Mouse (Mus musculus): Measurements from ENCODE around the gene Rnase9. TPM values are rescaled to one million over a fixed set of nuclear protein-coding genes. Genes with fewer than 3 reads are reported as not detected.

Gene Rnase9
- polyA plus RNA-seq, 1 experiment from 2014 or later = not detected

DNA sequence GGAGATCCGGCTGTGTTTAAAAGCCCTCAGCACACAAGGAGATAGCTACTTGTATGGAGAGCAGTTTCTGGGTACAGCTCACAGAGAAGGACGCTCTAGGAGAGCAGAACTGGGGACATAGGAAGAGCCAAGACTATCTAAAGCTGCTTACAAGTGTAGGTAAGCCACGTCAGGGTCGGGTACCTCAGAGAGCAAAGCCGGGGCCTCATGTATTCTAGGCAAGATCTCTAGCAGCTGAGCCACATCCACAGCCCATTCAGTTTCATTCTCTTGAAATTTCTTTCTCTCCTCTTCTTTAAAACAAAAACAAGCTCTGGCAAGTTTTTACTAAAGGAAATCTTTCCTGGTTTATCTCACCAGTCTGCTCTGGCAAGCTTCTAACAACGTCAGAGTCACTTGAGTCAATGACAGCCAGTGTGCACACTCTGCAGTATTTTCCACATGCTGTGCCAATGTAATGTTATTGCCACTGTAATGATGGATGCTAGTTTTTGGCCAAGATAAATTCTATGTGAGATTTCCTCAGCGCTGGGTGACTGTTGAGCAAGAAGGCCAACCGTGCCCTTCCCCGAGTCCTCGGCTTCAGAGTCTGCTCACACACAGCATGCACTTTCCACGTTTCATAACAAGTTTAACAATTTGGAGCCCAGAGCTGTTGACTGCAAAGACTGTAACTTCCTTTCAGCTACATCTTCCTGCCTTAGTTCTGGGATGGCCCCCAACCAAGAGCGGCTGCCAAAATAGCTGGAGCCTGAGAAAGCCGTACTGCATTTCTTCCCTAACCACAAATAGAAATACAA, 33.6 kb downstream of the Rnase9 start:
- no peak overlapping the region for H3K27ac ChIP-seq (ENCODE audit: low read depth, low read length)
- H3K9me3 ChIP-seq (ENCODE audit: control insufficient read depth, low read length) = no peaks in the 10 kb centered on the region
- no peak for ATAC-seq (ENCODE audit: insufficient read depth, low FRiP score, low TSS enrichment)
- WGBS = 84% methylated on average over 13 of the region's 13 CpGs
- H3K27me3 ChIP-seq (ENCODE audit: control insufficient read depth, insufficient read depth, low read length) = no peaks in the 10 kb centered on the region
- DNase-seq (ENCODE audit: low spot score) = no peak
- H3K4me3 ChIP-seq (ENCODE audit: low read depth, low read length) = no peak overlapping the region
- H3K9ac ChIP-seq (ENCODE audit: low read length) = no peak overlapping the region
- no peak overlapping the region for H3K4me2 ChIP-seq (ENCODE audit: low read depth)
- H3K4me1 ChIP-seq (ENCODE audit: control insufficient read depth, insufficient read depth, low read length) = no peaks in the 10 kb centered on the region
- H3K36me3 ChIP-seq (ENCODE audit: control insufficient read depth, insufficient read depth, low read length) = no peaks in the 10 kb centered on the region

DNA sequence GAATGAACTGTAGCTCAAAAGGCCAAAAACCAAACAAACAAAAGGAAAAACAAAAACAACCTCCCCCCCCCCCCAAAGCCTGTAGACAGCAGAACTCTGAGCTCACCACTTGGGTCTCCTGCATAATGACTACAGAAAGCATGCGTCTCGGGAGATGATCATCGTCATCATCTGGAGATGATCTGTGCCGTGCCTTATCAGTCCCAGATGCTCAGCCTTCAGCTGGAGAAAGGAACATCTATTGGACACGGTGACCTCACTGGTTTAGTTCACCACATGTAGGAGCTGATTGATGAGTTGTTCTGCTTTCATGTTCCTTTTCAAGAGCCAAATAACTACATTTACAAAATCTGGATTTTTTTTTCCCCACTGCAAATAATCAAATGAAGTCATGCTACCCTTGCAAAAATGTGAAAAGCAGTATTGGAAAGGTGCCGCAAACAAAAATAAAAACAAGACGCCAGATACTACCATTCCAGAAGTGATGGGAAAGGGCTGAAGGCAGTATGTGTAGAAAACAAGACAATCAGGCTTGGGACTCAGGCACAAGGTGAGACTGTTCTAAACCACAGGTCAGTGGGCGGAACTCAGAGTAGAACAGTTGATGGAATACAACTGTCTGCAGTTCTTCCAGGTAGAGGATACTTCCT, 34.4 kb downstream of the Rnase9 start, which contains the start of gene Rnase10:
Gene Rnase10 (plus strand): TSS at position 600 of the 650 bp plus-strand sequence.
- no peak within 1 kb of the TSS for H3K9ac ChIP-seq (ENCODE audit: low read length)
- DNase-seq (ENCODE audit: low spot score) (no peak), ATAC-seq (ENCODE audit: insufficient read depth, low FRiP score, low TSS enrichment) (no peak)
- no peaks in the 10 kb centered on the region for H3K36me3 ChIP-seq (ENCODE audit: control insufficient read depth, insufficient read depth, low read length)
- no peaks in the 10 kb centered on the region for H3K4me1 ChIP-seq (ENCODE audit: control insufficient read depth, insufficient read depth, low read length)
- H3K4me2 ChIP-seq (ENCODE audit: low read depth) = no peak within 1 kb of the TSS
- H3K4me3 ChIP-seq (ENCODE audit: low read depth, low read length) = no peak within 1 kb of the TSS
- H3K27ac ChIP-seq (ENCODE audit: low read depth, low read length) = no peak within 1 kb of the TSS
- WGBS = 87% methylated on average over 8 of the region's 8 CpGs
- H3K27me3 ChIP-seq (ENCODE audit: control insufficient read depth, insufficient read depth, low read length) = no peaks in the 10 kb centered on the region
- no peaks in the 10 kb centered on the region for H3K9me3 ChIP-seq (ENCODE audit: control insufficient read depth, low read length)

GRCm38 (mm10) chr14:50997999-50998666, 43.5 kb downstream of the Rnase9 start:
- Histone ChIP-seq H3K4me2 (ENCODE audit: low read depth) (no peak overlapping the region), H3K27me3 (ENCODE audit: control insufficient read depth, insufficient read depth, low read length) (no peaks in the 10 kb centered on the region), H3K36me3 (ENCODE audit: control insufficient read depth, insufficient read depth, low read length) (no peaks in the 10 kb centered on the region), H3K9me3 (ENCODE audit: control insufficient read depth, low read length) (no peaks in the 10 kb centered on the region), H3K4me1 (ENCODE audit: control insufficient read depth, insufficient read depth, low read length) (no peaks in the 10 kb centered on the region), H3K27ac (ENCODE audit: low read depth, low read length) (no peak overlapping the region), H3K4me3 (ENCODE audit: low read depth, low read length) (no peak overlapping the region), H3K9ac (ENCODE audit: low read length) (no peak overlapping the region)
- ATAC-seq (ENCODE audit: insufficient read depth, low FRiP score, low TSS enrichment) (no peak), DNase-seq (ENCODE audit: low spot score) (no peak)
- 92% methylated on average over 2 of the region's 2 CpGs for WGBS

- WGBS = 77% methylated on average over 3 of the region's 3 CpGs
- DNase-seq (ENCODE audit: low spot score) (no peak), ATAC-seq (ENCODE audit: insufficient read depth, low FRiP score, low TSS enrichment) (no peak)
- no peak overlapping the region for H3K27ac ChIP-seq (ENCODE audit: low read depth, low read length)
- H3K9me3 ChIP-seq (ENCODE audit: control insufficient read depth, low read length) = no peaks in the 10 kb centered on the region
- no peaks in the 10 kb centered on the region for H3K27me3 ChIP-seq (ENCODE audit: control insufficient read depth, insufficient read depth, low read length)
- H3K4me1 ChIP-seq (ENCODE audit: control insufficient read depth, insufficient read depth, low read length) = no peaks in the 10 kb centered on the region
- no peak overlapping the region for H3K4me3 ChIP-seq (ENCODE audit: low read depth, low read length)
- no peak overlapping the region for H3K9ac ChIP-seq (ENCODE audit: low read length)
- H3K4me2 ChIP-seq (ENCODE audit: low read depth) = no peak overlapping the region
- H3K36me3 ChIP-seq (ENCODE audit: control insufficient read depth, insufficient read depth, low read length) = no peaks in the 10 kb centered on the region
These were observed 44.6 kb downstream of the Rnase9 start for GRCm38 (mm10) chr14:50997088-50997487.

GRCm38 (mm10) chr14:50991037-50991436, 50.6 kb downstream of the Rnase9 start:
- 87% methylated on average over 3 of the region's 3 CpGs for WGBS
- no peak overlapping the region for H3K27ac ChIP-seq (ENCODE audit: low read depth, low read length)
- ATAC-seq (ENCODE audit: insufficient read depth, low FRiP score, low TSS enrichment) (no peak), DNase-seq (ENCODE audit: low spot score) (no peak)
- H3K9me3 ChIP-seq (ENCODE audit: control insufficient read depth, low read length) = no peaks in the 10 kb centered on the region
- no peak overlapping the region for H3K4me2 ChIP-seq (ENCODE audit: low read depth)
- no peak overlapping the region for H3K9ac ChIP-seq (ENCODE audit: low read length)
- no peaks in the 10 kb centered on the region for H3K27me3 ChIP-seq (ENCODE audit: control insufficient read depth, insufficient read depth, low read length)
- no peak overlapping the region for H3K4me3 ChIP-seq (ENCODE audit: low read depth, low read length)
- no peaks in the 10 kb centered on the region for H3K36me3 ChIP-seq (ENCODE audit: control insufficient read depth, insufficient read depth, low read length)
- H3K4me1 ChIP-seq (ENCODE audit: control insufficient read depth, insufficient read depth, low read length) = no peaks in the 10 kb centered on the region

Other genes with a start within 250 kb of the Rnase9 start
- not detected in 2 replicates for gene Ccnb1ip1, start 234.1 kb downstream of the Rnase9 start, polyA plus RNA-seq (2014; fragmentation: Nextera tagmentation; extraction: Ambion mirVana)
- 62.6 and 65.2 TPM in 2 replicates for gene Parp2, start 234.0 kb downstream of the Rnase9 start, polyA plus RNA-seq (2014; fragmentation: Nextera tagmentation; extraction: Ambion mirVana)
- 4.9 TPM in 2 replicates for gene Tep1, start 171.3 kb downstream of the Rnase9 start, polyA plus RNA-seq (2014; fragmentation: Nextera tagmentation; extraction: Ambion mirVana)
- 0.17 and 0.28 TPM in 2 replicates for gene Klhl33, start 144.4 kb downstream of the Rnase9 start, polyA plus RNA-seq (2014; fragmentation: Nextera tagmentation; extraction: Ambion mirVana)
- gene Osgep, start 117.0 kb downstream of the Rnase9 start, polyA plus RNA-seq (2014; fragmentation: Nextera tagmentation; extraction: Ambion mirVana) = 164 and 172 TPM in 2 replicates
- 330 and 340 TPM in 2 replicates for gene Apex1, start 116.9 kb downstream of the Rnase9 start, polyA plus RNA-seq (2014; fragmentation: Nextera tagmentation; extraction: Ambion mirVana)
- gene Pip4p1, start 111.0 kb downstream of the Rnase9 start, polyA plus RNA-seq (2014; fragmentation: Nextera tagmentation; extraction: Ambion mirVana) = 59.4 and 68.4 TPM in 2 replicates
- 55.9 and 56.5 TPM in 2 replicates for gene Pnp, start 110.8 kb downstream of the Rnase9 start, polyA plus RNA-seq (2014; fragmentation: Nextera tagmentation; extraction: Ambion mirVana)
- gene Gm49342, start 97.4 kb downstream of the Rnase9 start, polyA plus RNA-seq (2014; fragmentation: Nextera tagmentation; extraction: Ambion mirVana) = not detected in 2 replicates
- gene Pnp2, start 85.9 kb downstream of the Rnase9 start, polyA plus RNA-seq (2014; fragmentation: Nextera tagmentation; extraction: Ambion mirVana) = 0.30 and 0.68 TPM in 2 replicates
- gene Rnase10, start 34.1 kb downstream of the Rnase9 start, polyA plus RNA-seq (2014; fragmentation: Nextera tagmentation; extraction: Ambion mirVana) = not detected in 2 replicates
- gene Rnase11, start 8.3 kb upstream of the Rnase9 start, polyA plus RNA-seq (2014; fragmentation: Nextera tagmentation; extraction: Ambion mirVana) = not detected in 2 replicates
- gene Rnase12, start 15.8 kb upstream of the Rnase9 start, polyA plus RNA-seq (2014; fragmentation: Nextera tagmentation; extraction: Ambion mirVana) = not detected in 2 replicates
- gene Olfr750, start 32.6 kb upstream of the Rnase9 start, polyA plus RNA-seq (2014; fragmentation: Nextera tagmentation; extraction: Ambion mirVana) = not detected in 2 replicates
- 12.3 and 12.7 TPM in 2 replicates for gene Rnase4, start 49.2 kb upstream of the Rnase9 start, polyA plus RNA-seq (2014; fragmentation: Nextera tagmentation; extraction: Ambion mirVana)
- gene Ang, start 49.3 kb upstream of the Rnase9 start, polyA plus RNA-seq (2014; fragmentation: Nextera tagmentation; extraction: Ambion mirVana) = 2.2 TPM in 2 replicates
- gene Eddm3b, start 72.6 kb upstream of the Rnase9 start, polyA plus RNA-seq (2014; fragmentation: Nextera tagmentation; extraction: Ambion mirVana) = not detected in 2 replicates
- gene Rnase6, start 82.0 kb upstream of the Rnase9 start, polyA plus RNA-seq (2014; fragmentation: Nextera tagmentation; extraction: Ambion mirVana) = 0.22 and 0.57 TPM in 2 replicates
- gene Rnase1, start 104.9 kb upstream of the Rnase9 start, polyA plus RNA-seq (2014; fragmentation: Nextera tagmentation; extraction: Ambion mirVana) = 0.24 and 0.58 TPM in 2 replicates
- gene Rnase2b, start 120.4 kb upstream of the Rnase9 start, polyA plus RNA-seq (2014; fragmentation: Nextera tagmentation; extraction: Ambion mirVana) = not detected in 2 replicates
- not detected in 2 replicates for gene Ang2, start 157.3 kb upstream of the Rnase9 start, polyA plus RNA-seq (2014; fragmentation: Nextera tagmentation; extraction: Ambion mirVana)
- not detected in 2 replicates for gene Ear14, start 161.5 kb upstream of the Rnase9 start, polyA plus RNA-seq (2014; fragmentation: Nextera tagmentation; extraction: Ambion mirVana)
- gene Rnase2a, start 214.2 kb upstream of the Rnase9 start, polyA plus RNA-seq (2014; fragmentation: Nextera tagmentation; extraction: Ambion mirVana) = not detected in 2 replicates

All from neural tube, embryonic 11.5 days (tissue).